Mouse (Mus musculus): ENCODE results near the gene Ipo4.
A peak's percentile ranks its signal among the peaks of the same experiment; 100 is the strongest.

The Ipo4 gene

DNA sequence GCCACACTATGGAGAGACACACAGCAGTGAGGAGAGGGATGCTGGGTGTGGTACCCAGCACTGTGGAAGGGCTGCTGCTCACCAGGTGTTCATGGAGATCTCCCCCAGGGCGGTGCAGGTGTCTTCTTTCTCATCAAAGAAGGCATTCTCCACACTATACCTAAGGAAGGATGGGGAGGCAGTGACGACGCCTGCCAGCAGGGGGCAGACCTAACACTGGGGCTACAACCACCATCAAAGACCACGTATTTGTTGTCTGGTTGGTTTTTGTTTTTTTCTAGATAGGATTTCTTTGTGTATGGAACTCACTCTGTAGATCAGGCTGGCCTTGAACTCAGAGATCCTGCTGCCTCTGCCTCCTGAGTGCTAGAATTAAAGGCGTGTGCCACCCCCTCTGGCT lies 6.4 kb downstream of the Ipo4 start:
- DNase-seq (ENCODE audit: low spot score), result peak; percentile 52

- DNase-seq (ENCODE audit: low spot score), result no peak
These were observed 7.5 kb downstream of the Ipo4 start for GRCm38 (mm10) chr14:55628077-55628827.

DNA sequence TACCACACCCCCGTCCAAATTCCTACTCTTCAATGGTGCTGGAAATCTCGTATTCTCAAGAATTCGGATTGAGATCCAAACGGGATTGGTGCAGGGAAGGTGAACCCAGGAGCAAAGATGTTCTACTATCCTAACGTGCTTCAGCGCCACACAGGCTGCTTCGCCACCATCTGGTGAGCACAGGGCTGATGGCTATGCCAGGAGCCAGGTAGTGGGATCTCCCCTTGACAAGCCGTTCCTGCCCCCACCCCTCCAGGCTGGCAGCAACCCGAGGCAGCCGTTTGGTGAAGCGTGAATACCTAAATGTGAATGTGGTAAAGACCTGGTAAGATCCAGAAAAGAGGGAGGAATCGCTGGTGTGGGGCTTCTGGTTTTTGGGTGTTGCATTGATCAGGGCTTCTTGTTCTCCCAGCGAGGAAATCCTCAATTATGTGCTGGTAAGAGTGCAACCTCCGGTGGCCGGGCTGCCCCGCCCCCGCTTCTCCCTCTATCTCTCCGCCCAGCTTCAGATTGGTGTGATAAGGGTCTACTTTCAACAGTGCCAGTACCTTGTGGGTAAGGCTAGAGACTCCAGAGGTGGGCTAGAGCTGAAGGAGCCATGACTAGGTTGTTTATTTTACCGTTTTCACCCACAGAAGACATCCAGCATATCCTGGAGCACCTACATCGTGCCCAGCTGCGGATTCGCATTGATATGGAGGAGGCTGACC lies 17.1 kb downstream of the Ipo4 start:
- no peak for DNase-seq (ENCODE audit: low spot score)

DNA sequence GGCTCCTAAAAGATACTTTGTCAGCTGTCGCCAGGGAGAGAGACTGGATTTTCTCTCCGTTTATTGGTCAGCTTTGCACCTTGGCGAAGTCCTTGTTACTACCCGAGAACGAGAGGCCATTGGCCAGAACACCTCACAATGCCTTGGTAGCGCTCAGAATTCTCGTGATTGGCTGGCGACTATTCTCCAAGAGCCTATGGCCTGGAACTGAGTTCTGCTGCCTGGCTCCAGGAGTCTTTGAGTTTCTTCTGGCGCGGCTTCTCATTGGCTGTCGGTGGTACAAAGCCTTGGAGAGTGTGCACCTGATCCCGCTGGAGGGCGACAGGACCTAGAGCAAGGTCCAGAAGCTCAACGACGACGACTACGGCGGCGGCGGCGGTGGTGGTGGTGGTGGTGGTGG lies 17.9 kb downstream of the Ipo4 start, which contains the start of gene Rec8:
Rec8 (plus strand) TSS at position 216 of the 400 bp plus-strand sequence.
- peak; percentile 81 for DNase-seq (ENCODE audit: low spot score)

GRCm38 (mm10) chr14:55616844-55617243 lies 18.9 kb downstream of the Ipo4 start:
- no peak for DNase-seq (ENCODE audit: low spot score)

DNA sequence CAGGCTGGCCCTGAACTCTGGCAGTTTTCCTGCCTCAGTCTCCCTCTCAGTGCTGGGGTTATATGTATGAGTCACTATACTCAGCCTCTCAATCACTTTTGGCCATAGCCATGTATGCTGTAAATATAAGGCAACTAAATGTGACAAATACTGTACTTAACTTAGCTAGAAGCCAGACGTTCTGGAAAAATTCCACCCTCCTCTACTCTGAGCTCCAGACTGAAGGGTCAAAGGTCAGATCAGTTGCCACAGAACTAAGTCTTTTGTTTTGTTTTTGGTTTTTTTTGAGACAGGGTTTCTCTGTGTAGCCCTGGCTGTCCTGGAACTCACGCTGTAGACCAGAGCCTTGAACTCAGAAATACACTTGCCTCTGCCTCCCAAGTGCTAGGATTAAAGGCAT lies 19.9 kb downstream of the Ipo4 start:
- no peak for DNase-seq (ENCODE audit: low spot score)

- no peak for DNase-seq (ENCODE audit: low spot score)
These were observed 21.1 kb downstream of the Ipo4 start for GRCm38 (mm10) chr14:55614565-55615178.

GRCm38 (mm10) chr14:55613346-55613745 lies 22.4 kb downstream of the Ipo4 start:
- no peak for DNase-seq (ENCODE audit: low spot score)

GRCm38 (mm10) chr14:55608339-55608738 lies 27.4 kb downstream of the Ipo4 start:
- DNase-seq (ENCODE audit: low spot score), result no peak

- no peak for DNase-seq (ENCODE audit: low spot score)
These were observed 29.9 kb downstream of the Ipo4 start for GRCm38 (mm10) chr14:55605743-55606459.

DNA sequence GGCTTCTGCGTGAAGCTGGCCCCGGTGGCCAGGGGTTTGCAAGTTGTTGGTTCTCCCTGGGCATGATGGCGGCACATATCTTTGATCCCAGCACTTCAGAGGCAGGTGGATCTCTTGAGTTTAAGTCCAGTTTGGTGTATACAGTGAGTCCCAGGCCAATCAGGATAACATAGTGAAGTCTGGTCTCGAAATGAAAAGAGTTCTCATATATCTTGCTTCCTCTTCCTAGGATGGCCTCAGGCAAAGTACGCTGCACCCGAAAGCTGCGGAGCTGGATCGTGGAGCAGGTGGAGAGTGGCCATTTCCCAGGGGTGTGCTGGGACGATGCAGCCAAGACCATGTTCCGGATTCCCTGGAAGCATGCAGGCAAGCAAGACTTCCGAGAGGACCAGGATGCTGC lies 30.9 kb downstream of the Ipo4 start:
- no peak for DNase-seq (ENCODE audit: low spot score)

GRCm38 (mm10) chr14:55603633-55604576 lies 31.9 kb downstream of the Ipo4 start:
- DNase-seq (ENCODE audit: low spot score), result peak; percentile 93

DNA sequence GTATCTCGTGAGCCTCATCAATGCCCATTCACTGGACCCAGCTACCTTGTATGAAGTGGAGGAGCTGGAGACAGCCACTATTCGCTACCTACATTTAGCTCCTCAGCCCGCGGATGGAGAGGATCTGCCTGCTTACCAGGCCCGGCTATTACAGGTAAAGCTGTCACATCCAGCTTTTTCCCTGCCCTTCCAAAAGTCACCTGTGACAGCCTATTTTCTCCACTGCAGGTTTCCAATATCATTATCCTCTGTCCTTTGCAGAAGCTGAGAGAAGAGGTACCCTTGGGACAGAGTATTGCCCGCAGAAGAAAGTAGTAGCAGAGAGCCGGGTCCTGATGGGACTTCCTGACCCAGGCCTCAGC lies 32.5 kb downstream of the Ipo4 start, which contains the start of gene Irf9:
Irf9 (plus strand) TSS at position 301 of the 362 bp plus-strand sequence.
- no peak for DNase-seq (ENCODE audit: low spot score)

DNA sequence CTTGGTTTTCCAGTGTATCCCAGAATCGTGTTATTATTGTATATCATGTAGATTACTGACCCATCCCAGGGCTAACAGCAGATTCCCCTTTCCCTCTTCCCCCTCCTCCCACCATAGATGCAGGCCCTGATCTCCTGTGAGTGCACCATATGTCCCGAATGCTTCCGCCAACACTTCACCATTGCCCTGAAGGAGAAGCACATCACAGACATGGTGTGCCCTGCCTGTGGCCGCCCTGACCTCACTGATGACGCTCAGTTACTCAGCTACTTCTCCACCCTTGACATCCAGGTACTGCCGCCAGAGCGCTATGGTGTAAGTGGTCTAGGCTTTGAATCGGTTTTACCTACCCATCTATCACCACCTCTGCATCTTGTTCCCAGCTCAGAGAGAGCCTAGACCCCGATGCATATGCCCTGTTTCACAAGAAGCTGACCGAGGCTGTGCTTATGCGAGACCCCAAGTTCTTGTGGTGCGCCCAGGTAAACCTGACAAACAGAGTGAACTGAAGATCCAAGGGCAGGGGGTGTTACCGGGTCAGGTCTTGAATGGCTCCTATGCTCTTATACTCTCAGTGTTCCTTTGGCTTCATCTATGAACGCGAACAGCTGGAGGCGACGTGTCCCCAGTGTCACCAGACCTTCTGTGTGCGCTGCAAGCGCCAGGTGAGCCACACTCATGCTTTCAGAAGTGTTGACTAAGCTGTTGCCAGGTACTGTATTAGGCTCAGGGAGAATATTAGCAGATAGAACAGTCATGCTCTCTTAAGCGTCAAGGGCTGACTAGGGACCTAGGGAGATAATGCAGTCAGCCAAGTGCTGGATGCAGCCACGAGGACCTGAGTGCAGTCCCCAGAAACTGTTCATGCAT lies 37.0 kb downstream of the Ipo4 start:
- no peak for DNase-seq (ENCODE audit: low spot score)

GRCm38 (mm10) chr14:55596036-55596690 lies 39.6 kb downstream of the Ipo4 start:
- DNase-seq (ENCODE audit: low spot score), result peak; percentile 25

DNA sequence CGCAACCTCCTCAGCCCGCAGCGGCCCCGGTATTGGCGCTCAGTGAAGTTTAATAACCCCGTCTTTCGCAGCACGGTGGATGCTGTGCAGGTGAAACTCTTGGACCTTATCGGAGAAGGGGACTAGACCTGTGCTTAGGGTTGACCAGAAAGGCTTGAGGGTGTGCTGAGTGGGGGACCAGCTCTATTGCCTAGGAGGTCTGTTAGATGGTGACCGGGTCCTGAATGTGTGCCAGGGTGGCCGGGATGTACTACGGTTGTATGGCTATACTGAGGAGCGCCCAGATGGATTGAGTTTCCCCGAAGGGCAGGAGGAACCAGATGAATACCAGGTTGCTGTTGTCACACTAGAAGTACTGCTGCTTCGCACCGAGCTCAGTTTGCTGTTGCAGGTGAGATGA lies 43.5 kb downstream of the Ipo4 start:
- DNase-seq (ENCODE audit: low spot score), result no peak

DNA sequence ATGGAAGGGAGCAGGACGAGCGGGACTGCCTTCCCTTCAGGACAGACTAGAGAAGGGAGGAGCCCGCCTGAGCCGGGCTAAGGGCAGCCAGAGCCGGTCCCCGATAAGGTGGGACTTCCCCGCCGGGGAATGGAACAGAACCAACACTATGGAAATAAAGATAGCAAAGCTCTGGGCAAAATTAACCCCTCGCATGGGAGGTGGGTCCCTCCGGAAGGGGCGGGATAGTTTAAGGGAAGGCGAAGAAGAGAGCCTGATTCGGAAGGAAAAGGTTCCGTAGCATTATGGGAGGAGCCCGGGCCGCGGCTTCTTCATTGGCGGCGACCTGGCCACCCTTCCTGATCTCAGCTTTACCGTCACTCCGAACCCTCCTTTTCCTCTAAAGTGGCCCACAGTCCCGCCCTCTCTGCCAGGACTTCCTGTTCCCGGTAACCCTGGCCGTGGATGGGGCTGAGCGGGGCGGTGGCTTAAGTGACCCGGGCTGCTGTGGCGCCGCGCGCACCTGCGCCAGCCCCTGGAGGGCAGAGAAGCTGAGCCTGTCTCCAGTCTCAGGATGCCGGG lies 44.3 kb downstream of the Ipo4 start, which contains the start of gene Rnf31:
Rnf31 (plus strand) TSS at position 378 of the 561 bp plus-strand sequence.
- DNase-seq (ENCODE audit: low spot score), result peak; percentile 95

- DNase-seq (ENCODE audit: low spot score), result peak; percentile 98
These were observed 44.9 kb downstream of the Ipo4 start, which contains the start of gene Psme2 for GRCm38 (mm10) chr14:55590748-55591330. Psme2 (minus strand) TSS chr14:55591113.
